Mouse (Mus musculus) testis, adult 2 months (tissue): Measurements from ENCODE around the gene Tnfrsf1b. TPM values are rescaled to one million over a fixed set of nuclear protein-coding genes. Genes with fewer than 3 reads are reported as not detected.

Experiments used
- H3K27ac ChIP-seq: fragments of 200-500 bp; 2 replicates; pipeline ENCODE4 v1.5.1; 2012; ENCODE audit warnings: low read depth, low read length; ENCODE audit not compliant: control insufficient read depth, insufficient read depth
- H3K27me3 ChIP-seq: fragments of 200-500 bp; 2 replicates; pipeline ENCODE4 v1.6.1; 2012; ENCODE audit warnings: mild to moderate bottlenecking, low read length, moderate library complexity; ENCODE audit not compliant: control insufficient read depth, insufficient read depth
- H3K36me3 ChIP-seq: fragments of 200-500 bp; 2 replicates; pipeline ENCODE4 v1.6.1; 2012; ENCODE audit warnings: mild to moderate bottlenecking, low read length; ENCODE audit not compliant: control insufficient read depth, insufficient read depth
- H3K4me1 ChIP-seq: fragments of 200-500 bp; 2 replicates; pipeline ENCODE4 v1.6.1; 2012; ENCODE audit warnings: low read length; ENCODE audit not compliant: control insufficient read depth, insufficient read depth
- H3K4me3 ChIP-seq: fragments of 200-500 bp; 2 replicates; pipeline ENCODE4 v1.5.1; 2012; ENCODE audit warnings: low read depth, mild to moderate bottlenecking, low read length, moderate library complexity, mixed read lengths; ENCODE audit not compliant: control insufficient read depth
- CTCF ChIP-seq: fragments of 200-500 bp; IDR thresholded peaks from 2 replicates; pipeline ENCODE4 v1.5.1; 2012; ENCODE audit warnings: low read depth, mild to moderate bottlenecking, inconsistent platforms, low read length, moderate library complexity; ENCODE audit not compliant: control insufficient read depth, insufficient read depth, insufficient replicate concordance
- POLR2A ChIP-seq: fragments of 200-500 bp; IDR thresholded peaks from 2 replicates; pipeline ENCODE4 v1.6.1; 2012; ENCODE audit warnings: low read depth, mild to moderate bottlenecking, inconsistent platforms, low read length, moderate library complexity; ENCODE audit not compliant: control insufficient read depth
- polyA plus RNA-seq: library from polyadenylated mRNA; depleted of rRNA; stranded (reverse); fragments of >200 nt; gene quantifications from 2 replicates; pipeline ENCODE4 v1.2.3, GENCODE M21; 2012; rRNA removed

Gene Tnfrsf1b
- polyA plus RNA-seq, 1 experiment = 0.96 TPM

- Histone ChIP-seq H3K36me3 (peaks cover 2% of the 10 kb centered on the region), H3K4me1 (no peaks in the 10 kb centered on the region), H3K4me3 (no peak overlapping the region), H3K27ac (no peak overlapping the region), H3K27me3 (no peaks in the 10 kb centered on the region)
- no peak for TF ChIP-seq CTCF
- no peak for TF ChIP-seq POLR2A
These were observed 82.6 kb downstream of the Tnfrsf1b start for GRCm38 (mm10) chr4:145164111-145164510.

Other genes starting within 250 kb of the Tnfrsf1b start
- 6.0 and 7.3 TPM in 2 replicates for gene Vps13d, start 51.9 kb downstream of the Tnfrsf1b start, polyA plus RNA-seq
- 1.5 TPM in 2 replicates for gene Tnfrsf8, start 68.3 kb upstream of the Tnfrsf1b start, polyA plus RNA-seq